Mouse (Mus musculus): ENCODE results near the gene Cln5. TPM values are rescaled to one million over a fixed set of nuclear protein-coding genes. Genes with fewer than 3 reads are reported as not detected.

Cln5 gene
- polyA plus RNA-seq, 1 experiment from 2014 or later, result 28.4 TPM

GRCm38 (mm10) chr14:103059495-103059894, 10.5 kb upstream of the Cln5 start:
- H3K27me3 ChIP-seq, result no peaks in the 10 kb centered on the region
- no peak overlapping the region for H3K4me3 ChIP-seq
- H3K27ac ChIP-seq, result no peak overlapping the region
- 83% methylated on average over 10 of the region's 10 CpGs for WGBS
- H3K4me1 ChIP-seq, result no peaks in the 10 kb centered on the region
- ATAC-seq (ENCODE audit: insufficient number of reproducible peaks, insufficient read depth, low FRiP score, low TSS enrichment, low read depth), result no peak
- H3K4me2 ChIP-seq, result no peak overlapping the region
- H3K9me3 ChIP-seq, result no peaks in the 10 kb centered on the region
- no peaks in the 10 kb centered on the region for H3K36me3 ChIP-seq
- H3K9ac ChIP-seq, result no peak overlapping the region

GRCm38 (mm10) chr14:103065294-103066167, 4.5 kb upstream of the Cln5 start:
- ATAC-seq (ENCODE audit: insufficient number of reproducible peaks, insufficient read depth, low FRiP score, low TSS enrichment, low read depth), result no peak
- WGBS, result 12% methylated on average over 10 of the region's 10 CpGs
- Histone ChIP-seq H3K4me3 (no peak overlapping the region), H3K9ac (no peak overlapping the region), H3K4me1 (peaks cover 6% of the 10 kb centered on the region; the same call in 1 of the 2 replicates), H3K27me3 (no peaks in the 10 kb centered on the region), H3K9me3 (no peaks in the 10 kb centered on the region), H3K4me2 (no peak overlapping the region), H3K36me3 (no peaks in the 10 kb centered on the region), H3K27ac (no peak overlapping the region)

GRCm38 (mm10) chr14:103069465-103069863, 552 bp upstream of the Cln5 start:
- peak; percentile 43; the same call in 1 of the 2 replicates for ATAC-seq (ENCODE audit: insufficient number of reproducible peaks, insufficient read depth, low FRiP score, low TSS enrichment, low read depth)
- Histone ChIP-seq H3K27me3 (no peaks in the 10 kb centered on the region), H3K9ac (peak overlapping the region; percentile 83), H3K4me3 (peak overlapping the region; percentile 69), H3K9me3 (no peaks in the 10 kb centered on the region), H3K4me1 (peaks cover 10% of the 10 kb centered on the region; the same call in 1 of the 2 replicates), H3K27ac (peak overlapping the region; percentile 89), H3K36me3 (peaks cover 26% of the 10 kb centered on the region), H3K4me2 (peak overlapping the region; percentile 83)
- 14% methylated on average over 12 of the region's 12 CpGs for WGBS

GRCm38 (mm10) chr14:103070790-103071189, 774 bp downstream of the Cln5 start:
- H3K9me3 ChIP-seq, result no peaks in the 10 kb centered on the region
- H3K9ac ChIP-seq, result peak overlapping the region; percentile 83
- H3K4me2 ChIP-seq, result peak overlapping the region; percentile 83
- H3K27ac ChIP-seq, result peak overlapping the region; percentile 89
- no peak for ATAC-seq (ENCODE audit: insufficient number of reproducible peaks, insufficient read depth, low FRiP score, low TSS enrichment, low read depth)
- WGBS, result 3% methylated on average over 10 of the region's 10 CpGs
- H3K4me1 ChIP-seq, result peaks cover 7% of the 10 kb centered on the region; the same call in 1 of the 2 replicates
- H3K27me3 ChIP-seq, result no peaks in the 10 kb centered on the region
- H3K36me3 ChIP-seq, result peaks cover 35% of the 10 kb centered on the region
- peak overlapping the region; percentile 69 for H3K4me3 ChIP-seq

- H3K27me3 ChIP-seq, result no peaks in the 10 kb centered on the region
- H3K9ac ChIP-seq, result no peak overlapping the region
- no peak for ATAC-seq (ENCODE audit: insufficient number of reproducible peaks, insufficient read depth, low FRiP score, low TSS enrichment, low read depth)
- H3K4me1 ChIP-seq, result peaks cover 7% of the 10 kb centered on the region; the same call in 1 of the 2 replicates
- H3K4me3 ChIP-seq, result no peak overlapping the region
- no peak overlapping the region for H3K27ac ChIP-seq
- H3K4me2 ChIP-seq, result no peak overlapping the region
- no peaks in the 10 kb centered on the region for H3K9me3 ChIP-seq
- WGBS, result 93% methylated on average over 12 of the region's 12 CpGs
- H3K36me3 ChIP-seq, result peaks cover 38% of the 10 kb centered on the region
Measured at GRCm38 (mm10) chr14:103071471-103071870, 1.5 kb downstream of the Cln5 start.

- Histone ChIP-seq H3K36me3 (peaks cover 43% of the 10 kb centered on the region), H3K9ac (no peak overlapping the region), H3K4me2 (no peak overlapping the region), H3K4me3 (no peak overlapping the region), H3K9me3 (no peaks in the 10 kb centered on the region), H3K27me3 (no peaks in the 10 kb centered on the region), H3K4me1 (peaks cover 7% of the 10 kb centered on the region; the same call in 1 of the 2 replicates), H3K27ac (no peak overlapping the region)
- WGBS, result 89% methylated on average over 4 of the region's 4 CpGs
- ATAC-seq (ENCODE audit: insufficient number of reproducible peaks, insufficient read depth, low FRiP score, low TSS enrichment, low read depth), result no peak
Measured at GRCm38 (mm10) chr14:103072731-103073130, 2.7 kb downstream of the Cln5 start.

- Histone ChIP-seq H3K36me3 (peaks cover 54% of the 10 kb centered on the region), H3K9ac (no peak overlapping the region), H3K4me3 (no peak overlapping the region), H3K4me2 (no peak overlapping the region), H3K9me3 (no peaks in the 10 kb centered on the region), H3K4me1 (peaks cover 7% of the 10 kb centered on the region; the same call in 1 of the 2 replicates), H3K27me3 (no peaks in the 10 kb centered on the region), H3K27ac (no peak overlapping the region)
- ATAC-seq (ENCODE audit: insufficient number of reproducible peaks, insufficient read depth, low FRiP score, low TSS enrichment, low read depth), result no peak
- 94% methylated on average over 8 of the region's 8 CpGs for WGBS
Measured at GRCm38 (mm10) chr14:103073825-103074224, 3.8 kb downstream of the Cln5 start.

GRCm38 (mm10) chr14:103075166-103075565, 5.2 kb downstream of the Cln5 start:
- H3K27me3 ChIP-seq, result no peaks in the 10 kb centered on the region
- H3K9ac ChIP-seq, result no peak overlapping the region
- H3K4me2 ChIP-seq, result no peak overlapping the region
- H3K36me3 ChIP-seq, result peaks cover 60% of the 10 kb centered on the region
- 0 out of 2 replicates have a peak, but pooled peaks cover 3% of the 10 kb centered on the region for H3K4me1 ChIP-seq
- no peaks in the 10 kb centered on the region for H3K9me3 ChIP-seq
- 83% methylated on average over 7 of the region's 7 CpGs for WGBS
- ATAC-seq (ENCODE audit: insufficient number of reproducible peaks, insufficient read depth, low FRiP score, low TSS enrichment, low read depth), result no peak
- no peak overlapping the region for H3K4me3 ChIP-seq
- H3K27ac ChIP-seq, result no peak overlapping the region

- Histone ChIP-seq H3K4me2 (no peak overlapping the region), H3K4me1 (no peaks in the 10 kb centered on the region), H3K27ac (no peak overlapping the region), H3K36me3 (peaks cover 56% of the 10 kb centered on the region), H3K27me3 (no peaks in the 10 kb centered on the region), H3K9me3 (no peaks in the 10 kb centered on the region), H3K4me3 (no peak overlapping the region), H3K9ac (no peak overlapping the region)
- 88% methylated on average over 9 of the region's 9 CpGs for WGBS
- ATAC-seq (ENCODE audit: insufficient number of reproducible peaks, insufficient read depth, low FRiP score, low TSS enrichment, low read depth), result no peak
Measured at GRCm38 (mm10) chr14:103077272-103078005, 7.4 kb downstream of the Cln5 start.

GRCm38 (mm10) chr14:103078006-103078912, 8.2 kb downstream of the Cln5 start:
- Histone ChIP-seq H3K27me3 (no peaks in the 10 kb centered on the region), H3K9ac (no peak overlapping the region), H3K36me3 (peaks cover 56% of the 10 kb centered on the region), H3K27ac (no peak overlapping the region), H3K4me2 (no peak overlapping the region), H3K4me1 (no peaks in the 10 kb centered on the region), H3K4me3 (no peak overlapping the region), H3K9me3 (no peaks in the 10 kb centered on the region)
- ATAC-seq (ENCODE audit: insufficient number of reproducible peaks, insufficient read depth, low FRiP score, low TSS enrichment, low read depth), result no peak
- WGBS, result 89% methylated on average over 16 of the region's 16 CpGs

Measured in embryonic facial prominence, embryonic 13.5 days (tissue).